Mouse (Mus musculus) MEL (cell line): ENCODE data around the gene Dstyk. TPM values are rescaled to one million over a fixed set of nuclear protein-coding genes. Genes with fewer than 3 reads are reported as not detected.

Experiments used
- DNase-seq: peaks from one replicate; pipeline ENCODE4 v3.0.0; 2011; ENCODE audit warnings: low read depth, low spot score
- H3K27ac ChIP-seq: 2 replicates; pipeline ENCODE4 v1.5.1; 2012; ENCODE audit warnings: low read depth, mild to moderate bottlenecking, control low read depth, low read length, moderate library complexity; ENCODE audit not compliant: control insufficient read depth
- H3K27me3 ChIP-seq, 2 experiments: fragments of 150-350 bp in 1 of 2; sonication (generic) in 1 of 2; 2 replicates each; pipeline ENCODE4 v1.6.1; 2012; ENCODE audit warnings: low read length in 2 of 2, mild to moderate bottlenecking in 2 of 2, improper control_type of control experiment in 1 of 2, moderate library complexity in 1 of 2; ENCODE audit not compliant: insufficient read depth in 2 of 2, control insufficient read depth in 1 of 2
- H3K36me3 ChIP-seq, 2 experiments: 2 replicates each; pipeline ENCODE4 v1.6.1; 2012 to 2014; ENCODE audit warnings: low read length in 2 of 2, improper control_type of control experiment in 1 of 2, inconsistent platforms in 1 of 2, mild to moderate bottlenecking in 1 of 2; ENCODE audit not compliant: insufficient read depth in 2 of 2, control insufficient read depth in 1 of 2
- H3K4me1 ChIP-seq, 2 experiments: fragments of 150-350 bp in 1 of 2; sonication (generic) in 1 of 2; 2 replicates each; pipeline ENCODE4 v1.6.1; 2012; ENCODE audit warnings: low read length in 2 of 2, improper control_type of control experiment in 1 of 2, mild to moderate bottlenecking in 1 of 2; ENCODE audit not compliant: insufficient read depth in 2 of 2, control insufficient read depth in 1 of 2
- H3K4me3 ChIP-seq, 2 experiments: fragments of 150-350 bp in 1 of 2; sonication (generic) in 1 of 2; 2 replicates each; pipeline ENCODE4 v1.5.1; 2012; ENCODE audit warnings: low read depth in 2 of 2, low read length in 2 of 2, mild to moderate bottlenecking in 2 of 2, moderate library complexity in 2 of 2, control low read depth in 1 of 2, improper control_type of control experiment in 1 of 2; ENCODE audit not compliant: control insufficient read depth in 1 of 2, insufficient read depth in 1 of 2
- H3K79me2 ChIP-seq: 2 replicates; pipeline ENCODE4 v1.6.1; 2012; ENCODE audit warnings: mild to moderate bottlenecking, low read length, moderate library complexity; ENCODE audit not compliant: control insufficient read depth, poor library complexity, insufficient read depth
- H3K9ac ChIP-seq: 2 replicates; pipeline ENCODE4 v1.6.1; 2012; ENCODE audit warnings: low read depth, mild to moderate bottlenecking, control low read depth, low read length, moderate library complexity; ENCODE audit not compliant: control insufficient read depth, poor library complexity, severe bottlenecking
- H3K9me3 ChIP-seq: fragments of 150-350 bp; sonication (generic); replicated peaks from 2 replicates; pipeline ENCODE4 v1.6.1; 2012; ENCODE audit warnings: mild to moderate bottlenecking, low read length, improper control_type of control experiment, moderate library complexity; ENCODE audit not compliant: insufficient read depth
- BHLHE40 ChIP-seq: IDR thresholded peaks from 2 replicates; pipeline ENCODE4 v1.6.1; 2012; ENCODE audit warnings: low read depth, mild to moderate bottlenecking, inconsistent platforms, low read length, improper control_type of control experiment, borderline replicate concordance
- CTCF ChIP-seq, 3 experiments: IDR thresholded peaks in 2 of 3; conservative IDR thresholded peaks in 1 of 3; 2 replicates each; pipeline ENCODE4 v1.5.1; 2011 to 2012; ENCODE audit warnings: low read length in 3 of 3, low read depth in 2 of 3, mild to moderate bottlenecking in 2 of 3, improper control_type of control experiment in 1 of 3, inconsistent platforms in 1 of 3, mixed read lengths in 1 of 3, moderate library complexity in 1 of 3; ENCODE audit not compliant: control insufficient read depth in 1 of 3, insufficient read depth in 1 of 3, poor library complexity in 1 of 3, severe bottlenecking in 1 of 3
- ELF1 ChIP-seq: IDR thresholded peaks from 2 replicates; pipeline ENCODE4 v1.6.1; 2014; ENCODE audit warnings: low read depth, mild to moderate bottlenecking, inconsistent platforms, low read length, improper control_type of control experiment, moderate library complexity
- EP300 ChIP-seq, 2 experiments: IDR thresholded peaks; 2 replicates each; pipeline ENCODE4 v1.6.1; 2011; ENCODE audit warnings: improper control_type of control experiment in 2 of 2, low read length in 2 of 2, low read depth in 1 of 2, mild to moderate bottlenecking in 1 of 2
- ETS1 ChIP-seq: IDR thresholded peaks from 2 replicates; pipeline ENCODE4 v1.6.1; 2012; ENCODE audit warnings: low read depth, mild to moderate bottlenecking, inconsistent platforms, low read length, improper control_type of control experiment, moderate library complexity
- HCFC1 ChIP-seq: IDR thresholded peaks from 2 replicates; pipeline ENCODE4 v1.6.1; 2012; ENCODE audit warnings: low read depth, mild to moderate bottlenecking, inconsistent platforms, low read length, improper control_type of control experiment, moderate library complexity
- JUND ChIP-seq: IDR thresholded peaks from 2 replicates; pipeline ENCODE4 v1.6.1; 2011; ENCODE audit warnings: low read depth, mild to moderate bottlenecking, improper control_type of control experiment, low read length
- KAT2A ChIP-seq: conservative IDR thresholded peaks from 2 replicates; pipeline ENCODE4 v1.6.1; 2012; ENCODE audit warnings: low read depth, low read length, improper control_type of control experiment, inconsistent platforms
- MAFK ChIP-seq: IDR thresholded peaks from 2 replicates; pipeline ENCODE4 v1.6.1; 2011; ENCODE audit warnings: low read depth, mild to moderate bottlenecking, low read length, improper control_type of control experiment, borderline replicate concordance
- MAX ChIP-seq: IDR thresholded peaks from 2 replicates; pipeline ENCODE4 v1.6.1; 2011; ENCODE audit warnings: low read length, improper control_type of control experiment
- MAZ ChIP-seq: IDR thresholded peaks from 2 replicates; pipeline ENCODE4 v1.6.1; 2012; ENCODE audit warnings: low read depth, mild to moderate bottlenecking, inconsistent platforms, low read length, improper control_type of control experiment
- MEF2A ChIP-seq: IDR thresholded peaks from 2 replicates; pipeline ENCODE4 v1.6.1; 2014; ENCODE audit warnings: low read depth, mild to moderate bottlenecking, inconsistent platforms, low read length, improper control_type of control experiment; ENCODE audit not compliant: poor library complexity, insufficient replicate concordance, severe bottlenecking; ENCODE audit errors: extremely low read depth
- MYB ChIP-seq: IDR thresholded peaks from 2 replicates; pipeline ENCODE4 v1.6.1; 2011; ENCODE audit warnings: mild to moderate bottlenecking, low read depth, low read length, improper control_type of control experiment
- NELFE ChIP-seq: IDR thresholded peaks from 2 replicates; pipeline ENCODE4 v1.6.1; 2011; ENCODE audit warnings: low read depth, low read length, improper control_type of control experiment
- POLR2AphosphoS2 ChIP-seq: IDR thresholded peaks from 2 replicates; pipeline ENCODE4 v1.6.1; 2011; ENCODE audit warnings: low read length, improper control_type of control experiment
- POLR2AphosphoS5 ChIP-seq: IDR thresholded peaks from 2 replicates; pipeline ENCODE4 v1.6.1; 2012; ENCODE audit warnings: low read depth, borderline replicate concordance, mild to moderate bottlenecking, inconsistent platforms, low read length, moderate library complexity, mixed read lengths
- SIN3A ChIP-seq: IDR thresholded peaks from 2 replicates; pipeline ENCODE4 v1.6.1; 2012; ENCODE audit warnings: low read length, improper control_type of control experiment, inconsistent platforms
- TBP ChIP-seq: IDR thresholded peaks from 2 replicates; pipeline ENCODE4 v1.8.0; 2011; ENCODE audit warnings: low read depth, low read length, improper control_type of control experiment
- TCF12 ChIP-seq: IDR thresholded peaks from 2 replicates; pipeline ENCODE4 v1.6.1; 2014; ENCODE audit warnings: low read depth, mild to moderate bottlenecking, inconsistent platforms, low read length, improper control_type of control experiment, moderate library complexity
- ZNF384 ChIP-seq: IDR thresholded peaks from 2 replicates; pipeline ENCODE4 v1.6.1; 2012; ENCODE audit warnings: low read depth, mild to moderate bottlenecking, inconsistent platforms, low read length, improper control_type of control experiment
- polyA plus RNA-seq, 2 experiments: library from polyadenylated mRNA; stranded (reverse) in 1 of 2; unstranded in 1 of 2; fragments of >175 nt in 1 of 2; fragments of >200 nt in 1 of 2; gene quantifications; 2 replicates each; pipeline versions ENCODE4 v1.2.1 to v1.2.4; 2012; ENCODE audit warnings: low replicate concordance in 2 of 2, low read depth in 1 of 2; ENCODE audit not compliant: insufficient read length in 2 of 2, insufficient read depth in 1 of 2, missing spikeins in 1 of 2
- total RNA-seq: library from RNA; depleted of rRNA; stranded (reverse); fragments of 300-350 nt; gene quantifications from 2 replicates; pipeline ENCODE4 v1.2.3, GENCODE M21; 2012

Dstyk gene
- total and polyA plus RNA-seq, 3 experiments, result 2.4 to 4.5 TPM; not detected in 1

DNA sequence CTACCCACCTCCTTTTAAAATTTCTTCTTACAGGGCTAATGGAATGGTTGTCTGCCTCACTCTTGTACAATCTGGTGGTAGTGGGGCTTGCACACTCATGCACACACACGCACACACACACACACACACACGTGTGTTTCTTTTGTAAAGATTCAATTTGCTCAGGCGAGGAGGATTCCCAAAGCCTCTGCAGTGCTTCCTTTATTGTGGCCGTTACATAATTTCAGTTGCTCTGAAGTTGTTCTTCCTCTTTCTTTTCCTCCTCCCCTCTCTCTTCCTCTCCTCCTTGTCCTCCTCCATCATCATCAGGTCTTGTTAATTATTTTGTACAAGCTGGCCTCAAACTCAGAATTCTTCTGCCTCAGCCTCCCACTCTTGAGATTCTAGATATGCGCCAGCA, 20.0 kb downstream of the Dstyk start:
- TF ChIP-seq EP300 (IDR thresholded peaks at IDR 0.05; ENCODE audit: low read depth in 1 of 2, low read length in 2 of 2) (peak in 1 of 2 experiments; percentile 26; a peak in 1 of 4 replicates), KAT2A (no peak), ETS1 (peak; percentile 28; the same call in 1 of the 2 replicates), MYB (peak; percentile 84)
- Histone ChIP-seq H3K4me3 (no peak overlapping the region), H3K79me2 (no peaks in the 10 kb centered on the region), H3K9me3 (no peaks in the 10 kb centered on the region), H3K27me3 (no peaks in the 10 kb centered on the region), H3K27ac (peak overlapping the region; percentile 26; the same call in 1 of the 2 replicates), H3K9ac (no peak overlapping the region), H3K36me3 (peaks cover 1 to 27% of the 10 kb centered on the region in 2 experiments; a peak in 2 of 4 replicates), H3K4me1 (peaks cover 19 to 30% of the 10 kb centered on the region in 2 experiments)
- peak; percentile 33 for DNase-seq

DNA sequence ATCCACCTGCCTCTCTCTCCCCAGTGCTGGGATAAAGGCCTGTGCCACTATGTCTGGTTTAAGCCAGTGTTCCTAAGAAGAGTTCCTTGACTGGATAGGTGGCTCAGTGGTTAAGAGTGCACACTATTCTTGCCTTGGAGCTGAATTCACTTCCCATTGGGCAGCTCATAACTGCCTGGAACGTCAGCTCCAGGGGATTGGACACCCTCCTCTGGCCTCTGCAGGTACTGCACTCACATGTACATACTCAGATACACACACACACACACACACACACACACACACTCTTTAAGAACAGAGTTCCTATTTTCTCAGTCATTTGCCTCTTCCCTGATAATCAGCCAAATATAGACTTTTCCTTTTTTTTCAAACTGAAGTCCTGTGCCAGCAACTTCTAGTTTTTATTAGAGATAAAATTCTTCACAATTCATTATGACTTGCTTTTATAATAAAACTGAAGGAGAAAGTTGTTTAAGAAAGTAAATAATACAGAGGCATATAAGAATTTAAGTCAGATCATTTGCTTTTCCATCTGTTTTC, 23.6 kb downstream of the Dstyk start:
- H3K9me3 ChIP-seq, result no peaks in the 10 kb centered on the region

GRCm38 (mm10) chr1:132449742-132450141, 32.4 kb downstream of the Dstyk start:
- DNase-seq, result no peak
- no peak for TF ChIP-seq NELFE
- TF ChIP-seq POLR2AphosphoS5, result no peak
- no peak for TF ChIP-seq JUND
- no peak for TF ChIP-seq MAX
- TF ChIP-seq TCF12, result no peak
- no peak for TF ChIP-seq ELF1
- H3K4me1 ChIP-seq, result peaks cover 0 to 5% of the 10 kb centered on the region in 2 experiments; a peak in 1 of 4 replicates
- no peak overlapping the region for H3K4me3 ChIP-seq
- H3K9me3 ChIP-seq, result no peaks in the 10 kb centered on the region
- H3K27me3 ChIP-seq, result no peaks in the 10 kb centered on the region
- H3K79me2 ChIP-seq, result no peaks in the 10 kb centered on the region
- H3K9ac ChIP-seq, result no peak overlapping the region
- H3K27ac ChIP-seq, result no peak overlapping the region
- no peaks in the 10 kb centered on the region for H3K36me3 ChIP-seq

More for the DNA sequence above, 23.6 kb downstream of the Dstyk start:
- H3K9ac ChIP-seq, result no peak overlapping the region
- peak in 2 of 3 experiments; percentile 18 to 36; a peak in 4 of 6 replicates for TF ChIP-seq CTCF (IDR thresholded peaks at IDR 0.05 in 2 of 3, conservative IDR thresholded peaks at IDR 0.05 in 1 of 3; ENCODE audit: control insufficient read depth in 1 of 3, insufficient read depth in 1 of 3, low read depth in 2 of 3, low read length in 3 of 3, poor library complexity in 1 of 3, severe bottlenecking in 1 of 3)
- TF ChIP-seq MAZ, result no peak
- TF ChIP-seq ETS1, result peak; percentile 54
- TF ChIP-seq MEF2A, result peak; percentile 94; the same call in 1 of the 2 replicates
- no peak for TF ChIP-seq POLR2AphosphoS2
- TF ChIP-seq MAFK, result no peak
- TF ChIP-seq ELF1, result no peak
- TF ChIP-seq BHLHE40, result no peak
- no peak for TF ChIP-seq SIN3A
- peak; percentile 26 to 48; a peak in 3 of 4 replicates for TF ChIP-seq EP300 (IDR thresholded peaks at IDR 0.05; ENCODE audit: low read depth in 1 of 2, low read length in 2 of 2)
- TF ChIP-seq HCFC1, result no peak
- TF ChIP-seq TBP, result no peak
- peak; percentile 75 for TF ChIP-seq ZNF384
- H3K4me3 ChIP-seq, result no peak overlapping the region
- H3K4me1 ChIP-seq, result peaks cover 19 to 30% of the 10 kb centered on the region in 2 experiments
- no peak overlapping the region for H3K27ac ChIP-seq
- DNase-seq, result peak; percentile 45
- H3K79me2 ChIP-seq, result no peaks in the 10 kb centered on the region
- peaks cover 0 to 27% of the 10 kb centered on the region in 2 experiments; a peak in 2 of 4 replicates for H3K36me3 ChIP-seq
- H3K27me3 ChIP-seq, result no peaks in the 10 kb centered on the region
